ENCODE assay signal across 23 mouse cellular contexts in the genomic region with DNA sequence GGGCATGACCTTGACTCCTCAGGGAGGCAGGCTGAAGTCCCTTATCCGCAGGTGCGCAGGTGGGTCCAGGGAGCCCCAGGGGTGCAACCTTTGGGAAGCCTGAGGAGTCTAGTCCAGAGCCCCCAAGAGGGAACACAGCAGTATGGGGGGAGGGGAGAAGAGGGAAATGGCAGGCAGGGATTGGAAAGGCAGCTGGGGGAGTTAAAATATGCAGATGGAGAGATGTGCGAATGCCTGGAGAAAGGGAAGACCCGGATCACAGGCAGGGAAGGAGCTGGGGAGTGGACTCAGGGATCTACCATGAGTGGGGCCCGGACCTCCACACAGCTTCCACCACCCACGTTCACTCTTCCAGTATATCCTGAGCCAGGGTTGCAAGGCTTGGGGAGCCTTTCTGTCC. TPM values are rescaled to one million over a fixed set of nuclear protein-coding genes. Genes with fewer than 3 reads are reported as not detected.
A peak's percentile ranks its signal among the peaks of the same experiment; 100 is the strongest.
DNase-seq lines count a peak whose midpoint lies in the region; ATAC-seq and TF ChIP-seq lines count a peak whose summit lies in the region.
"Had no signal": no experiment of that assay in that cellular context is flagged by ENCODE, and none has a peak within 500 bp of the region (broad histone marks: within the 10 kb centered on the region; RNA-seq: fewer than 3 reads in every experiment).

No protein-coding gene starts in this region.

- peak; percentile 31; the same call in 1 of the 2 replicates for ATAC-seq in frontal cortex, adult (ENCODE audit: low TSS enrichment)
- ATAC-seq in forebrain, embryonic 12.5 days (ENCODE audit: low FRiP score): peak; percentile 68
- ATAC-seq in neural tube, embryonic 15.5 days (ENCODE audit: low FRiP score): no peak
- ATAC-seq: liver, postnatal 0 days had no signal

- H3K9ac ChIP-seq in ES-Bruce4 (ENCODE audit: low read depth, poor library complexity, severe bottlenecking): no peak overlapping the region
- H3K9ac ChIP-seq in forebrain, embryonic 12.5 days: no peak overlapping the region
- H3K9ac ChIP-seq in neural tube, embryonic 15.5 days (replicated peaks): no peak overlapping the region
- H3K9ac ChIP-seq: heart, embryonic 15.5 days; hindbrain, embryonic 15.5 days; limb, embryonic 15.5 days; liver, postnatal 0 days had no signal

- intact Hi-C loops in left cerebral cortex, postnatal 14 days (cut with DNase I): no loop called here

- TF ChIP-seq CTCF in ES-Bruce4 (IDR thresholded peaks at IDR 0.05; ENCODE audit: low read depth, low read length): no peak

- DNase-seq in frontal cortex, postnatal 36 days (ENCODE audit: low spot score in 2 of 2): no peak
- peak; percentile 52 to 75 for DNase-seq in left cerebral cortex, postnatal 14 days (ENCODE audit: low spot score in 2 of 2)
- no peak for DNase-seq in left cerebral cortex, adult 18-20 months (ENCODE audit: low spot score in 2 of 2)
- DNase-seq in testis, postnatal 14 days (ENCODE audit: low spot score): no peak
- DNase-seq: cerebellum, adult 9-10 months; heart, adult 11 months; liver, postnatal 0 days; right cerebral cortex, adult 18-20 months; thymus, postnatal 4 days had no signal

- H3K4me2 ChIP-seq in forebrain, embryonic 12.5 days: no peak overlapping the region; the same call in 1 of the 2 replicates
- no peak overlapping the region for H3K4me2 ChIP-seq in neural tube, embryonic 15.5 days
- H3K4me2 ChIP-seq: heart, embryonic 15.5 days; hindbrain, embryonic 15.5 days; limb, embryonic 15.5 days had no signal

- no peaks in the 10 kb centered on the region for H3K9me3 ChIP-seq in ES-Bruce4 (replicated peaks; ENCODE audit: control insufficient read depth, insufficient read depth, low read length, poor library complexity, severe bottlenecking)
- no peaks in the 10 kb centered on the region for H3K9me3 ChIP-seq in forebrain, embryonic 12.5 days
- no peaks in the 10 kb centered on the region for H3K9me3 ChIP-seq in neural tube, embryonic 15.5 days (replicated peaks)
- H3K9me3 ChIP-seq: heart, embryonic 15.5 days; hindbrain, embryonic 15.5 days; limb, embryonic 15.5 days had no signal

- WGBS in forebrain, embryonic 12.5 days: 22% methylated on average over 6 of the region's 6 CpGs
- 35% methylated on average over 6 of the region's 6 CpGs for WGBS in neural tube, embryonic 15.5 days

- TF ChIP-seq EP300 in ES-Bruce4 (IDR thresholded peaks at IDR 0.05; ENCODE audit: insufficient read depth, low read depth, low read length): peak; percentile 63

- H3K4me1 ChIP-seq in ES-Bruce4 (ENCODE audit: control insufficient read depth, insufficient read depth, low read length): peaks cover 24% of the 10 kb centered on the region
- H3K4me1 ChIP-seq in forebrain, embryonic 12.5 days: peaks cover 52% of the 10 kb centered on the region
- H3K4me1 ChIP-seq in neural tube, embryonic 15.5 days: peaks cover 16% of the 10 kb centered on the region
- H3K4me1 ChIP-seq: heart, embryonic 15.5 days had no signal

- H3K27me3 ChIP-seq in ES-Bruce4 (ENCODE audit: control insufficient read depth, insufficient read depth, low read length, poor library complexity, severe bottlenecking): no peaks in the 10 kb centered on the region
- H3K27me3 ChIP-seq in forebrain, embryonic 12.5 days: peaks cover 11% of the 10 kb centered on the region
- H3K27me3 ChIP-seq in neural tube, embryonic 15.5 days (replicated peaks): no peaks in the 10 kb centered on the region
- H3K27me3 ChIP-seq: heart, embryonic 15.5 days; hindbrain, embryonic 15.5 days; limb, embryonic 15.5 days had no signal

- no peaks in the 10 kb centered on the region for H3K36me3 ChIP-seq in ES-Bruce4 (ENCODE audit: control insufficient read depth, insufficient read depth, low read length, poor library complexity, severe bottlenecking)
- no peaks in the 10 kb centered on the region for H3K36me3 ChIP-seq in forebrain, embryonic 12.5 days (replicated peaks)
- no peaks in the 10 kb centered on the region for H3K36me3 ChIP-seq in neural tube, embryonic 15.5 days
- H3K36me3 ChIP-seq: heart, embryonic 15.5 days; hindbrain, embryonic 15.5 days; limb, embryonic 15.5 days had no signal

- H3K4me3 ChIP-seq in ES-Bruce4 (ENCODE audit: low read depth, low read length): no peak overlapping the region
- no peak overlapping the region for H3K4me3 ChIP-seq in forebrain, embryonic 12.5 days (replicated peaks)
- no peak overlapping the region for H3K4me3 ChIP-seq in neural tube, embryonic 15.5 days (replicated peaks)
- H3K4me3 ChIP-seq: erythroblast, embryonic 14.5 days; heart, embryonic 15.5 days; hindbrain, embryonic 15.5 days; layer of hippocampus, adult 2 months; limb, embryonic 15.5 days had no signal

- no peak for TF ChIP-seq POLR2A in ES-Bruce4 (IDR thresholded peaks at IDR 0.05; ENCODE audit: insufficient read depth, low read length)

- H3K27ac ChIP-seq in ES-Bruce4 (ENCODE audit: insufficient read depth, low read length): 0 out of 2 replicates have a peak overlapping the region, but pooled peaks have one; percentile 8
- no peak overlapping the region for H3K27ac ChIP-seq in forebrain, embryonic 12.5 days
- H3K27ac ChIP-seq in neural tube, embryonic 15.5 days (replicated peaks): no peak overlapping the region
- H3K27ac ChIP-seq: heart, embryonic 15.5 days; hindbrain, embryonic 15.5 days; layer of hippocampus, adult 2 months; limb, embryonic 15.5 days; macrophage had no signal

RNA-seq across cellular contexts. Expression of a gene that starts 44.2 kb away (rescaled TPM):
- 10 to 100 TPM; 39.9 to 41.6 TPM for total RNA-seq in left cerebral cortex, postnatal 14 days (2021)
- 10 to 100 TPM; 32.5 to 42.6 TPM for total RNA-seq in left cerebral cortex, adult 18-20 months (2021)
- polyA plus RNA-seq in ES-Bruce4 (2011; ENCODE audit: insufficient read depth, insufficient read length, low read depth, missing spikeins): 0.56 and 1.8 TPM in 2 replicates
- polyA plus RNA-seq in forebrain, embryonic 12.5 days (2016; fragmentation: Nextera tagmentation; extraction: Ambion mirVana): 71.6 and 89.0 TPM in 2 replicates
- polyA plus RNA-seq in neural tube, embryonic 15.5 days (2015; fragmentation: Nextera tagmentation; extraction: Ambion mirVana): not detected in 2 replicates
- total RNA-seq: adrenal gland, adult 18-20 months; gastrocnemius, adult 18-20 months had no signal
- polyA plus RNA-seq: erythroblast, embryonic 14.5 days; heart, embryonic 15.5 days; intestine, postnatal 0 days; liver, postnatal 0 days; macrophage; neural tube, embryonic 14.5 days had no signal

Comparison
In these comparisons a context has a peak if more than half of its experiments do, and no peak if none do; other contexts are left out.
1. DNase-seq: peak in left cerebral cortex, postnatal 14 days (2 of 2); none in frontal cortex, postnatal 36 days (0 of 2), left cerebral cortex, adult 18-20 months (0 of 2) and testis, postnatal 14 days (single experiment).
2. RNA of a gene that starts 44.2 kb away (polyA plus RNA-seq): 71.6 to 89.0 TPM in forebrain, embryonic 12.5 days; 0.56 to 1.8 TPM in ES-Bruce4 and not detected in neural tube, embryonic 15.5 days; every median in the first group is over 10 times any median in the second.